Mouse (Mus musculus): ENCODE measurements around the gene Rhot2. TPM values are rescaled to one million over a fixed set of nuclear protein-coding genes. Genes with fewer than 3 reads are reported as not detected.
"Not testable (repeated sequence)": the region's sequence is repeated elsewhere in the genome, so short reads cannot be mapped to it uniquely, and the experiment has no call there.

Rhot2 gene
- polyA plus RNA-seq, 1 experiment from 2014 or later, result 10.7 TPM

- H3K4me3 ChIP-seq (ENCODE audit: low read depth, low read length), result no peak overlapping the region
- 76% methylated on average over 4 of the region's 4 CpGs for WGBS
- H3K36me3 ChIP-seq (ENCODE audit: control insufficient read depth, insufficient read depth, low read length), result no peaks in the 10 kb centered on the region
- H3K4me1 ChIP-seq (ENCODE audit: control insufficient read depth, insufficient read depth, low read length), result 0 out of 2 replicates have a peak, but pooled peaks cover 2% of the 10 kb centered on the region
- peaks cover 36% of the 10 kb centered on the region for H3K27me3 ChIP-seq (ENCODE audit: control insufficient read depth, insufficient read depth, low read length)
- no peak overlapping the region for H3K4me2 ChIP-seq (ENCODE audit: low read depth, severe bottlenecking)
- no peak overlapping the region for H3K9ac ChIP-seq (ENCODE audit: low read length)
- no peaks in the 10 kb centered on the region for H3K9me3 ChIP-seq (ENCODE audit: control insufficient read depth, low read length)
- no peak overlapping the region for H3K27ac ChIP-seq (replicated peaks; ENCODE audit: low read depth, low read length)
- ATAC-seq (ENCODE audit: insufficient number of reproducible peaks, low FRiP score, low TSS enrichment, low read depth), result no peak
- no peak for DNase-seq (ENCODE audit: low spot score)
These were observed 33.8 kb downstream of the Rhot2 start for GRCm38 (mm10) chr17:25810890-25811289.

- Histone ChIP-seq H3K4me3 (ENCODE audit: low read depth, low read length) (peak overlapping the region; percentile 68), H3K9ac (ENCODE audit: low read length) (peak overlapping the region; percentile 64; the same call in 1 of the 2 replicates), H3K36me3 (ENCODE audit: control insufficient read depth, insufficient read depth, low read length) (no peaks in the 10 kb centered on the region), H3K4me2 (ENCODE audit: low read depth, severe bottlenecking) (peak overlapping the region; percentile 97), H3K4me1 (ENCODE audit: control insufficient read depth, insufficient read depth, low read length) (0 out of 2 replicates have a peak, but pooled peaks cover 2% of the 10 kb centered on the region), H3K27ac (replicated peaks; ENCODE audit: low read depth, low read length) (no peak overlapping the region), H3K9me3 (ENCODE audit: control insufficient read depth, low read length) (no peaks in the 10 kb centered on the region), H3K27me3 (ENCODE audit: control insufficient read depth, insufficient read depth, low read length) (peaks cover 36% of the 10 kb centered on the region)
- ATAC-seq (ENCODE audit: insufficient number of reproducible peaks, low FRiP score, low TSS enrichment, low read depth) (peak; percentile 14; the same call in 1 of the 2 replicates), DNase-seq (ENCODE audit: low spot score) (no peak)
- WGBS, result 11% methylated on average over 25 of the region's 25 CpGs
These were observed 34.9 kb downstream of the Rhot2 start for GRCm38 (mm10) chr17:25809606-25810340.

DNA sequence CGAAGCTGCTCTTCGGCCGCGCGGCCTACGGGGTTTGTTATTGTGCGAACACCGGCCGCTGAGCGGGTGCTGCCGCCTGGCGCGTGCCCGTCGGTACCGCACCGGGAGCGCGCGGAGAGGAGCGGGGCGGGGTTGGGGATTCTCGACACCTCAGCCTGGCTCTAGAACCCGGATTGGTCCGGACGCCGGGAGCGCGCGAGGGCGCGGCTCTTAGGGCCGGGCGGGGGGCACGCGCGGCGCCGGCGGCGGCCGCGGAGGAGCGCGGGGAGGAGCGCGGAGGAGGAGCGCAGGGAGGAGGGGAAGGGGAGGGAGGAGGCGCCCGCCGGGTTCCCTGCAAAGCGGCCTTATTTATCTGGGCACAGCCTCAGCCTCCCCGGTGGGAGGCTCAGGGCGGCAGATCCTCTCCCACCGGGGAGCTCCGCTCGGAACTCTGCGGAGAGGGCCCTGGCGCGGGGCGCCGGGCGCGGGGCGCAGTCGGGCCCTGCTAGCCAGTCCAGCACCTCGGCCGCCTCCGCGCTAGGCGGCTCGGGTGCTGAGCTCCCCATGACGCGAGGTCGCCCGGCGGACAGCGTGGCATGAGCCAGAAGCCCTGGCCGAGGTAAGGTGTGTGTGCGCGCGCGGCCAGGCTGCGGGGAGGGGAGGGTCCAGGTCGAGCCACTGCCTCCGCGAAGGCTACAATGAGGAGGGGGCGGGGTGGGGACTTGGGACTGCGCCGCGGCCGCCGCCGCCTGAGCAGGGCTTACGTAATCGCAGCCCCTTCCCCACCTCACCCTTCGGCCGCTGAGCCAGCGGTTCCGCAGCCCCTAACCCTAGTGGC is 35.7 kb downstream of the Rhot2 start, which contains the start of gene Fbxl16:
TSS of gene Fbxl16 (plus strand) at position 297 of the 817 bp plus-strand sequence.
- peaks cover 36% of the 10 kb centered on the region for H3K27me3 ChIP-seq (ENCODE audit: control insufficient read depth, insufficient read depth, low read length)
- no peak within 1 kb of the TSS for H3K27ac ChIP-seq (replicated peaks; ENCODE audit: low read depth, low read length)
- no peaks in the 10 kb centered on the region for H3K36me3 ChIP-seq (ENCODE audit: control insufficient read depth, insufficient read depth, low read length)
- peak within 1 kb of the TSS; percentile 97 for H3K4me2 ChIP-seq (ENCODE audit: low read depth, severe bottlenecking)
- DNase-seq (ENCODE audit: low spot score) (peak; percentile 80), ATAC-seq (ENCODE audit: insufficient number of reproducible peaks, low FRiP score, low TSS enrichment, low read depth) (peak; percentile 60; the same call in 1 of the 2 replicates)
- H3K9me3 ChIP-seq (ENCODE audit: control insufficient read depth, low read length), result no peaks in the 10 kb centered on the region
- H3K4me3 ChIP-seq (ENCODE audit: low read depth, low read length), result peak within 1 kb of the TSS; percentile 68
- WGBS, result 0% methylated on average over 72 of the region's 100 CpGs
- 0 out of 2 replicates have a peak, but pooled peaks cover 2% of the 10 kb centered on the region for H3K4me1 ChIP-seq (ENCODE audit: control insufficient read depth, insufficient read depth, low read length)
- H3K9ac ChIP-seq (ENCODE audit: low read length), result peak within 1 kb of the TSS; percentile 64

DNA sequence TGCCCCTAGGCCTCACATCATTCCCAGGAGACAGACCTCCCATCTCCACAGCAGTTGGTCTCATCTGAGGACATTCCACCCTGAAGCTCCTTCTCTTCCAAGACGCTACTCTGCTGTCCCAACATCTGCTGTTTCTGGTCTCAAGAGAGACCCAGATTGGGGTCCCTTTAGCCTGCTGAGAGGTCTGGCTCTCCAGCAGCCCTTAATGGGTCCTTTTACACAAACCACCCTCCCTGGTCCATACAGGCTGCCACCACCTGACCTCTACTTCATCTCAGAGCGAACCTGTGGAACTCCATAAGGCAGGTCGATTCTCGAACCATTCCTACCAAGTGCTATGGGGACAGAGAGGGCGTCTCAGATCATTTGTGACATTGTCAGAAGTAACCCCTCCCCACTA is 36.6 kb downstream of the Rhot2 start:
- H3K4me3 ChIP-seq (ENCODE audit: low read depth, low read length), result peak overlapping the region; percentile 68; the same call in 1 of the 2 replicates
- no peak for DNase-seq (ENCODE audit: low spot score)
- H3K4me2 ChIP-seq (ENCODE audit: low read depth, severe bottlenecking), result peak overlapping the region; percentile 97
- WGBS, result 40% methylated on average over 5 of the region's 5 CpGs
- peaks cover 33% of the 10 kb centered on the region for H3K27me3 ChIP-seq (ENCODE audit: control insufficient read depth, insufficient read depth, low read length)
- H3K9me3 ChIP-seq (ENCODE audit: control insufficient read depth, low read length), result no peaks in the 10 kb centered on the region
- H3K27ac ChIP-seq (replicated peaks; ENCODE audit: low read depth, low read length), result no peak overlapping the region
- H3K4me1 ChIP-seq (ENCODE audit: control insufficient read depth, insufficient read depth, low read length), result 0 out of 2 replicates have a peak, but pooled peaks cover 2% of the 10 kb centered on the region
- ATAC-seq (ENCODE audit: insufficient number of reproducible peaks, low FRiP score, low TSS enrichment, low read depth), result no peak
- no peaks in the 10 kb centered on the region for H3K36me3 ChIP-seq (ENCODE audit: control insufficient read depth, insufficient read depth, low read length)
- no peak overlapping the region for H3K9ac ChIP-seq (ENCODE audit: low read length)

- not testable (repeated sequence) for DNase-seq (ENCODE audit: low spot score); H3K4me1 ChIP-seq (ENCODE audit: control insufficient read depth, insufficient read depth, low read length); H3K27ac ChIP-seq (replicated peaks; ENCODE audit: low read depth, low read length); ATAC-seq (ENCODE audit: insufficient number of reproducible peaks, low FRiP score, low TSS enrichment, low read depth); H3K9me3 ChIP-seq (ENCODE audit: control insufficient read depth, low read length); H3K4me2 ChIP-seq (ENCODE audit: low read depth, severe bottlenecking); H3K36me3 ChIP-seq (ENCODE audit: control insufficient read depth, insufficient read depth, low read length); H3K9ac ChIP-seq (ENCODE audit: low read length); H3K4me3 ChIP-seq (ENCODE audit: low read depth, low read length)
- H3K27me3 ChIP-seq (ENCODE audit: control insufficient read depth, insufficient read depth, low read length), result peaks cover 33% of the 10 kb centered on the region
- WGBS, result 47% methylated on average over 2 of the region's 2 CpGs
These were observed 37.2 kb downstream of the Rhot2 start for GRCm38 (mm10) chr17:25807452-25807851.

- DNase-seq (ENCODE audit: low spot score) (no peak), ATAC-seq (ENCODE audit: insufficient number of reproducible peaks, low FRiP score, low TSS enrichment, low read depth) (no peak)
- Histone ChIP-seq H3K4me1 (ENCODE audit: control insufficient read depth, insufficient read depth, low read length) (0 out of 2 replicates have a peak, but pooled peaks cover 2% of the 10 kb centered on the region), H3K36me3 (ENCODE audit: control insufficient read depth, insufficient read depth, low read length) (no peaks in the 10 kb centered on the region), H3K9me3 (ENCODE audit: control insufficient read depth, low read length) (no peaks in the 10 kb centered on the region), H3K4me2 (ENCODE audit: low read depth, severe bottlenecking) (no peak overlapping the region), H3K27me3 (ENCODE audit: control insufficient read depth, insufficient read depth, low read length) (peaks cover 35% of the 10 kb centered on the region), H3K4me3 (ENCODE audit: low read depth, low read length) (no peak overlapping the region), H3K27ac (replicated peaks; ENCODE audit: low read depth, low read length) (no peak overlapping the region), H3K9ac (ENCODE audit: low read length) (no peak overlapping the region)
- 82% methylated on average over 4 of the region's 4 CpGs for WGBS
These were observed 38.1 kb downstream of the Rhot2 start for GRCm38 (mm10) chr17:25806507-25806906.

DNA sequence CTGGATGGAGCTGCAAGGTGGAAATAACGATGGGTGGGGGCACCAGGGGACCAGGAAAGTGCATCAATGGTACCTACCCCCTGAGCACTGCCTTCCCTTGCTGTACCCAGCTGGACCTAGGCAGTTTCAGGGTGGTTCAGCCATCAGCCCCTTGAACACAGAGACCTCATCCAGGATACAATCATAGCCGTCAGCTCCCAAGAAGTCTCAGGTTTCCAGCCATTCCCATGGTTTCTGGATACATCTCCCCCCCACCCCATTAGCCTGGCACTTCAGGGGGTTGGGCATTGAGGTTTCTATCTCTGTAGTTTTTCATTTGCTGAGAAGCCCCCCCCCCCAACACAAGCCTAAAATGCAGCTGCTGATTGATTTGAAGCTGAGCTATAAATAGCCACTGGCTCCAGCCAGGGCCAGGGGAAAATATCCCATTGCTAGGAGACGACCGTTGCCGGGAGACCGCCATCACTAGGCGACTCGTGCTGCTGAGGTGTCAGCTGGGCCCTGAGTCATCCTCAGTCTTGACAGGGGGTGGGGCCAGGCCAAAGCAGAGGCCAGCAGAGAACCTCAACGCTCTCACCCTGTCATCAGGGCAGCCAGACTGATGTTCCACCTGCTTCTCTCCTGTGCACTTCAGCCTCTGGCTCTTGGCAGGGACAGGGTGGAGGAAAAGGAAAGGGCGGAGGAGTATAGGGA is 41.7 kb downstream of the Rhot2 start:
- no peak overlapping the region for H3K4me3 ChIP-seq (ENCODE audit: low read depth, low read length)
- no peak for ATAC-seq (ENCODE audit: insufficient number of reproducible peaks, low FRiP score, low TSS enrichment, low read depth)
- 14% methylated on average over 10 of the region's 10 CpGs for WGBS

DNA sequence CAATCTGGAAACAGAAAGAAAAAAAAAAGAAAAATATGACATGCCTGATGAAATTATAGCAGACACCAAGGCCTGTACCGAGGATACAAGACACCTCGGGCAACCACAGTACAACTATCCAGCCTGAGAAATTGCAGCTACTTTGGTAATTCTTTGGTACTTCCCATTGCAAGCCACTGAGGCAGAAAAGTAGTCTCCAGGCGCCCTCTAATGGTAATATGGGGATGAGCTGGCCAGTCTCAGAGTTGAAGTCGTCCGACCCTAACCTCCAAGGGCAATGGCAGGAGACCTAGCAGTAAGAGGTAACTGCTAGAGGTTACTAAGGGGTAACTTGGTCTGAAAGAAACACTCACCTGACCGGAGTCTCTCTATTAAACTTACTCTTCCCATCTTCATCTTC is 43.6 kb downstream of the Rhot2 start:
- no peaks in the 10 kb centered on the region for H3K9me3 ChIP-seq (ENCODE audit: control insufficient read depth, low read length)
- peaks cover 8% of the 10 kb centered on the region for H3K4me1 ChIP-seq (ENCODE audit: control insufficient read depth, insufficient read depth, low read length)
- H3K36me3 ChIP-seq (ENCODE audit: control insufficient read depth, insufficient read depth, low read length), result no peaks in the 10 kb centered on the region
- H3K27ac ChIP-seq (replicated peaks; ENCODE audit: low read depth, low read length), result no peak overlapping the region
- DNase-seq (ENCODE audit: low spot score), result peak; percentile 76
- no peak for ATAC-seq (ENCODE audit: insufficient number of reproducible peaks, low FRiP score, low TSS enrichment, low read depth)
- 9% methylated on average over 6 of the region's 6 CpGs for WGBS
- H3K4me2 ChIP-seq (ENCODE audit: low read depth, severe bottlenecking), result no peak overlapping the region
- H3K27me3 ChIP-seq (ENCODE audit: control insufficient read depth, insufficient read depth, low read length), result 0 out of 2 replicates have a peak, but pooled peaks cover 2% of the 10 kb centered on the region
- H3K4me3 ChIP-seq (ENCODE audit: low read depth, low read length), result no peak overlapping the region
- H3K9ac ChIP-seq (ENCODE audit: low read length), result no peak overlapping the region

More for the DNA sequence above, 41.7 kb downstream of the Rhot2 start:
- Histone ChIP-seq H3K9ac (ENCODE audit: low read length) (peak overlapping the region; percentile 43; the same call in 1 of the 2 replicates), H3K4me2 (ENCODE audit: low read depth, severe bottlenecking) (no peak overlapping the region), H3K4me1 (ENCODE audit: control insufficient read depth, insufficient read depth, low read length) (no peaks in the 10 kb centered on the region), H3K36me3 (ENCODE audit: control insufficient read depth, insufficient read depth, low read length) (no peaks in the 10 kb centered on the region), H3K27me3 (ENCODE audit: control insufficient read depth, insufficient read depth, low read length) (peaks cover 4% of the 10 kb centered on the region), H3K27ac (replicated peaks; ENCODE audit: low read depth, low read length) (no peak overlapping the region), H3K9me3 (ENCODE audit: control insufficient read depth, low read length) (no peaks in the 10 kb centered on the region)
- DNase-seq (ENCODE audit: low spot score), result no peak
